Mouse (Mus musculus): Measurements from ENCODE around the gene Raet1e. TPM values are rescaled to one million over a fixed set of nuclear protein-coding genes. Genes with fewer than 3 reads are reported as not detected.
"Not testable (repeated sequence)": the region's sequence is repeated elsewhere in the genome, so short reads cannot be mapped to it uniquely, and the experiment has no call there.

The Raet1e gene
- total and polyA plus RNA-seq, 3 experiments, result 0.03 to 0.27 TPM; not detected in 1

DNA sequence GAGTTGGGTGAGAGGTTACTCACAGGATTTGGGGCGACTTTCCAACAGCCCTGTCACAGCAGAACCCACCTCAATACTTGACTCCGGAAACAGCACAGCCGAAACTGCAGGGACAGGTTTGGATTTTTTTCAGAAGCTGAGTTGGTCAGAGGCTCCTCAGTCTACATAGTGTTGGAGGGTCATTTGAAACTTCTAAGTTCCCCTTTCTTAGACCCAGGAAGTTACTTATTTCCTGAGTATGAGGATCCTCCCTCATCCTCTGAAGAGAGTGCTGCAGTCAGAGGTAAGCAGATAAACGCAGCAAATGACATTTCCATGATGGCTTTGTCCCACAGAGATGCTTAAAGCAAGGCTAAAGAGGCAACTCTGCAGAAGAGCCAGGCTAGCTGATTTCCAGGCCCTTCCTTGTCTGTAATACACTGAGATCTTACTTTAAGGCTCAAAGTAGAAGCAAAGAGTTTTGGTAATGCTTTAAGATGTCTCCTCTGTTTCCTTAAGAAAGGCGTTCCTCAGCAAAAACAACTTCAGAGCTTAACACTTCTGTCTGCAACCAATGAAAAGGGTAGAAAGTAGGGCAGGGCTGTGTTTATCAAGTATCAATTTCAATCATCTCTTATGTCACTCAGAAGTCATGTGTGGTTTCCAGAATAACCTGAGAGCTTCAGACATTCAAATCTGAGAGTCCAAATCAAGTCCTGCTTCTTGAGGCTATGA is 144.1 kb downstream of the Raet1e start:
- no peak for TF ChIP-seq POLR2AphosphoS5 (IDR thresholded peaks at IDR 0.05; ENCODE audit: insufficient replicate concordance, low read depth, low read length)
- no peak for TF ChIP-seq GATA2 (IDR thresholded peaks at IDR 0.05; ENCODE audit: borderline replicate concordance, low read depth, low read length)
- no peak for TF ChIP-seq CTCF (IDR thresholded peaks at IDR 0.05; ENCODE audit: low read depth, low read length)
- no peak for TF ChIP-seq TAL1 (conservative IDR thresholded peaks at IDR 0.05; ENCODE audit: low read depth, low read length)
- no peak for TF ChIP-seq GATA1 (IDR thresholded peaks at IDR 0.05; ENCODE audit: borderline replicate concordance, low read length)
- Histone ChIP-seq H3K36me3 (replicated peaks) (peaks cover 10% of the 10 kb centered on the region), H3K4me3 (ENCODE audit: low read depth, low read length) (peak overlapping the region; percentile 53), H3K27me3 (ENCODE audit: insufficient read depth, low read length) (peaks cover 18% of the 10 kb centered on the region), H3K9me3 (replicated peaks) (no peaks in the 10 kb centered on the region), H3K4me1 (ENCODE audit: insufficient read depth, low read depth, low read length) (peaks cover 42% of the 10 kb centered on the region)
- DNase-seq (ENCODE audit: low spot score) (peak; percentile 22), ATAC-seq (ENCODE audit: extremely low read depth, insufficient number of reproducible peaks, low FRiP score, poor library complexity, severe bottlenecking) (peak; percentile 41)

DNA sequence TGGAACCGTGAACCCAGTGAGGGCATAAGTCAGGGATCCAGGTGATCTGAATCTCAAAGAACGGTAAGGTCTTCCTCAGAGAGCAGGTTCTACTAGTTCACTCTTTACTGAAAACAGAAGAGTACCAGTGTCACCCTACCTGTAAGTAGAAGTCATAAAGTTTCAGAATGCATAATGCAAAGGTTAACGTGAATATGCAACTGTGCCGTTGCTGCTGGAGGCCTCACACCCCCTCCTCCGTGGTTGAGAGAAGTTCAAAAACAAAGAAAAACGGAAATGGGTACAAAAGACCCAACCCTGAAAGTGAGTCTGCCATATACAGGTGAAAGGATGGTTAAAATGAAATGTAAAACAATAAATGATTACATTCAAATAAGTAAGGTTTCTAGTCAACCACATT is 145.4 kb downstream of the Raet1e start:
- TF ChIP-seq POLR2AphosphoS5 (IDR thresholded peaks at IDR 0.05; ENCODE audit: insufficient replicate concordance, low read depth, low read length), result no peak
- TF ChIP-seq GATA1 (IDR thresholded peaks at IDR 0.05; ENCODE audit: borderline replicate concordance, low read length), result no peak
- no peak for TF ChIP-seq TAL1 (conservative IDR thresholded peaks at IDR 0.05; ENCODE audit: low read depth, low read length)
- TF ChIP-seq CTCF (IDR thresholded peaks at IDR 0.05; ENCODE audit: low read depth, low read length), result no peak
- no peak for TF ChIP-seq GATA2 (IDR thresholded peaks at IDR 0.05; ENCODE audit: borderline replicate concordance, low read depth, low read length)
- Histone ChIP-seq H3K4me3 (ENCODE audit: low read depth, low read length) (no peak overlapping the region), H3K9me3 (replicated peaks) (no peaks in the 10 kb centered on the region), H3K4me1 (ENCODE audit: insufficient read depth, low read depth, low read length) (peaks cover 46% of the 10 kb centered on the region), H3K36me3 (replicated peaks) (peaks cover 14% of the 10 kb centered on the region), H3K27me3 (ENCODE audit: insufficient read depth, low read length) (peaks cover 5% of the 10 kb centered on the region)
- no peak for ATAC-seq (ENCODE audit: extremely low read depth, insufficient number of reproducible peaks, low FRiP score, poor library complexity, severe bottlenecking)
- DNase-seq (ENCODE audit: low spot score), result no peak

- Histone ChIP-seq H3K36me3 (replicated peaks) (peaks cover 32% of the 10 kb centered on the region), H3K9me3 (replicated peaks) (no peaks in the 10 kb centered on the region), H3K27me3 (ENCODE audit: insufficient read depth, low read length) (peaks cover 3% of the 10 kb centered on the region; the same call in 1 of the 2 replicates), H3K4me3 (ENCODE audit: low read depth, low read length) (no peak overlapping the region), H3K4me1 (ENCODE audit: insufficient read depth, low read depth, low read length) (peaks cover 46% of the 10 kb centered on the region)
- ATAC-seq (ENCODE audit: extremely low read depth, insufficient number of reproducible peaks, low FRiP score, poor library complexity, severe bottlenecking) (no peak), DNase-seq (ENCODE audit: low spot score) (no peak)
- TF ChIP-seq TAL1 (conservative IDR thresholded peaks at IDR 0.05; ENCODE audit: low read depth, low read length) (no peak), CTCF (IDR thresholded peaks at IDR 0.05; ENCODE audit: low read depth, low read length) (no peak), POLR2AphosphoS5 (IDR thresholded peaks at IDR 0.05; ENCODE audit: insufficient replicate concordance, low read depth, low read length) (no peak), GATA2 (IDR thresholded peaks at IDR 0.05; ENCODE audit: borderline replicate concordance, low read depth, low read length) (no peak), GATA1 (IDR thresholded peaks at IDR 0.05; ENCODE audit: borderline replicate concordance, low read length) (no peak)
Observed at GRCm38 (mm10) chr10:22305801-22306200, 147.4 kb downstream of the Raet1e start.

- no peaks in the 10 kb centered on the region for H3K27me3 ChIP-seq (ENCODE audit: insufficient read depth, low read length)
- no peak for TF ChIP-seq GATA1 (IDR thresholded peaks at IDR 0.05; ENCODE audit: borderline replicate concordance, low read length)
- ATAC-seq (ENCODE audit: extremely low read depth, insufficient number of reproducible peaks, low FRiP score, poor library complexity, severe bottlenecking) (peak; percentile 97), DNase-seq (ENCODE audit: low spot score) (peak; percentile 79)
- no peaks in the 10 kb centered on the region for H3K9me3 ChIP-seq (replicated peaks)
- peak overlapping the region; percentile 71 for H3K4me3 ChIP-seq (ENCODE audit: low read depth, low read length)
- peaks cover 35% of the 10 kb centered on the region for H3K36me3 ChIP-seq (replicated peaks)
- peaks cover 44% of the 10 kb centered on the region for H3K4me1 ChIP-seq (ENCODE audit: insufficient read depth, low read depth, low read length)
Observed at GRCm38 (mm10) chr10:22306452-22306851, 148.1 kb downstream of the Raet1e start.

- Histone ChIP-seq H3K9me3 (replicated peaks) (no peaks in the 10 kb centered on the region), H3K36me3 (replicated peaks) (peaks cover 48% of the 10 kb centered on the region), H3K27me3 (ENCODE audit: insufficient read depth, low read length) (no peaks in the 10 kb centered on the region), H3K4me3 (ENCODE audit: low read depth, low read length) (no peak overlapping the region), H3K4me1 (ENCODE audit: insufficient read depth, low read depth, low read length) (peaks cover 36% of the 10 kb centered on the region)
- DNase-seq (ENCODE audit: low spot score) (no peak), ATAC-seq (ENCODE audit: extremely low read depth, insufficient number of reproducible peaks, low FRiP score, poor library complexity, severe bottlenecking) (no peak)
- TF ChIP-seq CTCF (IDR thresholded peaks at IDR 0.05; ENCODE audit: low read depth, low read length) (no peak), TAL1 (conservative IDR thresholded peaks at IDR 0.05; ENCODE audit: low read depth, low read length) (no peak), GATA1 (IDR thresholded peaks at IDR 0.05; ENCODE audit: borderline replicate concordance, low read length) (no peak), GATA2 (IDR thresholded peaks at IDR 0.05; ENCODE audit: borderline replicate concordance, low read depth, low read length) (no peak), POLR2AphosphoS5 (IDR thresholded peaks at IDR 0.05; ENCODE audit: insufficient replicate concordance, low read depth, low read length) (no peak)
Observed at GRCm38 (mm10) chr10:22308221-22308620, 149.9 kb downstream of the Raet1e start.

GRCm38 (mm10) chr10:22322858-22323257 is 164.5 kb downstream of the Raet1e start:
- Histone ChIP-seq H3K9me3 (replicated peaks) (no peaks in the 10 kb centered on the region), H3K4me1 (ENCODE audit: insufficient read depth, low read depth, low read length) (no peaks in the 10 kb centered on the region), H3K4me3 (ENCODE audit: low read depth, low read length) (no peak overlapping the region), H3K36me3 (replicated peaks) (peaks cover 5% of the 10 kb centered on the region), H3K27me3 (ENCODE audit: insufficient read depth, low read length) (no peaks in the 10 kb centered on the region)
- TF ChIP-seq POLR2AphosphoS5 (IDR thresholded peaks at IDR 0.05; ENCODE audit: insufficient replicate concordance, low read depth, low read length) (no peak), TAL1 (conservative IDR thresholded peaks at IDR 0.05; ENCODE audit: low read depth, low read length) (no peak), GATA2 (IDR thresholded peaks at IDR 0.05; ENCODE audit: borderline replicate concordance, low read depth, low read length) (no peak), CTCF (IDR thresholded peaks at IDR 0.05; ENCODE audit: low read depth, low read length) (no peak), GATA1 (IDR thresholded peaks at IDR 0.05; ENCODE audit: borderline replicate concordance, low read length) (no peak)
- ATAC-seq (ENCODE audit: extremely low read depth, insufficient number of reproducible peaks, low FRiP score, poor library complexity, severe bottlenecking), result no peak
- DNase-seq (ENCODE audit: low spot score), result no peak

DNA sequence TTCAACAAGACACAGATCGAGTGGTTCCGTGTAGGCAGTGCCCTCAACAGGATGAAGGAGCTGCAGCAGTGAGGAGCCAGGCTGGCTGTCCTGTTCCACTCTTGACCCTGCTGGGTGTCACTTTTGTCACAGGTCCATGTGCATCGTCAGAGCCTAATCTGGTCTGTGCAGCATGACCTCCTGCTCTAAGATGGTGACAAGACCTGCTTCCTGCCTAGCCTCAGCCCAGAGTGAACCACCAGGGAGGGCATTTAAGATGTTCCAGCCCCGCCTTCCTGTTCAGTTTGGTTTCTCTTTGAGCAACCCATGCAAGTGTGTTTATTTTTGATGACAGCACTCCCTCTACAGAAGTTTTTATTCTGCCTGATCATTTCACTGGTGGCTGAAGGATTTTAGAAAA is 187.4 kb downstream of the Raet1e start:
- not testable (repeated sequence) for H3K27me3 ChIP-seq (ENCODE audit: insufficient read depth, low read length); H3K4me3 ChIP-seq (ENCODE audit: low read depth, low read length); H3K36me3 ChIP-seq (replicated peaks); ATAC-seq (ENCODE audit: extremely low read depth, insufficient number of reproducible peaks, low FRiP score, poor library complexity, severe bottlenecking); DNase-seq (ENCODE audit: low spot score); H3K4me1 ChIP-seq (ENCODE audit: insufficient read depth, low read depth, low read length); H3K9me3 ChIP-seq (replicated peaks)

DNA sequence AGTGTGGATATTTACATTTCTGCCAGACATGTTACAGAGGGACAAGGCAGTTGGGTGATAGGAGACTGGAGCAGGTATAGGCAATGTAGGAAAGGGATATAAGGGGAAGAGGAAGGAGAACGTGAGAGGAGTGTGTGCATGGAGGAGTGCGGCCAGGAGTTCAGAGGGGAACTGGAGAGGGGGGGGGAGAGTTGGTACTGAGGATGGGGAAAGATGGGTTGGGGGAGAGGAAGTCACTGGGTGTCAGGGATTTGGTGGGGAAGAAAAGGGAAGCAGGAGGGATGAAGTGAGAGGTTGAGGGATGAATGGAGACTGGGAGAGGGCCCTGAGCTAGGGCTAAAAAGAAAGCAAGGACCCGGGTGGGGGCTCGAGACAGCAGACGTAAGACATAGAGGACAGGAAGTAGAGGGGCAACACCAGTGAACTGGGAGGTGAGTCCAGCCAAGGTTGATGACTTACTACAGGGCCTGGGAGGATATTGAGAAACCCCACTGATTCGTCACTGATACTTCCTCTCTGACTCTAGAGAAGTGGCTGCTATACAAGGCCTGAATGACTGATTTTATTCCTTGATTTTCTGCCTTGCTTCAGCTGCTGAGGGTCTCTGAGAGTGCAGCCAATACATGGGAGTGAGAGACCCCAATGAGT is 195.3 kb downstream of the Raet1e start:
- not testable (repeated sequence) for H3K36me3 ChIP-seq (replicated peaks); H3K27me3 ChIP-seq (ENCODE audit: insufficient read depth, low read length); H3K9me3 ChIP-seq (replicated peaks); H3K4me1 ChIP-seq (ENCODE audit: insufficient read depth, low read depth, low read length); H3K4me3 ChIP-seq (ENCODE audit: low read depth, low read length); ATAC-seq (ENCODE audit: extremely low read depth, insufficient number of reproducible peaks, low FRiP score, poor library complexity, severe bottlenecking); DNase-seq (ENCODE audit: low spot score)

- H3K4me3 ChIP-seq (ENCODE audit: low read depth, low read length), result not testable (repeated sequence)
Observed at GRCm38 (mm10) chr10:22354196-22354574, 195.8 kb downstream of the Raet1e start.

More at GRCm38 (mm10) chr10:22354196-22354574, 195.8 kb downstream of the Raet1e start:
- not testable (repeated sequence) for ATAC-seq (ENCODE audit: extremely low read depth, insufficient number of reproducible peaks, low FRiP score, poor library complexity, severe bottlenecking); H3K9me3 ChIP-seq (replicated peaks); H3K36me3 ChIP-seq (replicated peaks); H3K27me3 ChIP-seq (ENCODE audit: insufficient read depth, low read length); DNase-seq (ENCODE audit: low spot score); H3K4me1 ChIP-seq (ENCODE audit: insufficient read depth, low read depth, low read length)
